Mouse (Mus musculus): Measurements from ENCODE around the gene Copz2. TPM values are rescaled to one million over a fixed set of nuclear protein-coding genes. Genes with fewer than 3 reads are reported as not detected.

The Copz2 gene
- polyA plus RNA-seq (2015; fragmentation: Nextera tagmentation; extraction: Ambion mirVana) = 160 and 192 TPM in 2 replicates

GRCm38 (mm10) chr11:96849681-96850467, at the start of gene Copz2:
Gene Copz2, plus strand, starts transcription at chr11:96849870.

GRCm38 (mm10) chr11:96829813-96830538, 19.7 kb upstream of the Copz2 start, which contains the start of gene Nfe2l1:
Gene Nfe2l1, minus strand, starts transcription at chr11:96829968.

MicroRNAs encoded within 50 kb of the gene (microRNA counts, 519-probe panel; counts per million panel counts)
- 6,024 counts per million, percentile 92 among the panel's probes with 10 or more counts for microRNA mmu-miR-152

Small RNA genes lying within 50 kb of the gene (microRNA-seq; reads per million reads assigned to microRNA genes)
- 349 to 361 reads per million in 2 experiments for gene Mir152

Other genes with a start within 250 kb of the Copz2 start
- 7.6 and 8.6 TPM in 2 replicates for gene Snx11, start 72.3 kb upstream of the Copz2 start, polyA plus RNA-seq (2015; fragmentation: Nextera tagmentation; extraction: Ambion mirVana)
- gene Cbx1, start 60.7 kb upstream of the Copz2 start, polyA plus RNA-seq (2015; fragmentation: Nextera tagmentation; extraction: Ambion mirVana) = 36.4 and 38.9 TPM in 2 replicates
- 92.9 and 93.4 TPM in 2 replicates for gene Nfe2l1, start 19.9 kb upstream of the Copz2 start, polyA plus RNA-seq (2015; fragmentation: Nextera tagmentation; extraction: Ambion mirVana)
- 39.5 and 46.3 TPM in 2 replicates for gene Cdk5rap3, start 66.6 kb downstream of the Copz2 start, polyA plus RNA-seq (2015; fragmentation: Nextera tagmentation; extraction: Ambion mirVana)
- 0.18 TPM in 1 of 2 replicates, not detected in the other for gene Prr15l, start 78.2 kb downstream of the Copz2 start, polyA plus RNA-seq (2015; fragmentation: Nextera tagmentation; extraction: Ambion mirVana)
- 14.3 and 16.0 TPM in 2 replicates for gene Pnpo, start 94.1 kb downstream of the Copz2 start, polyA plus RNA-seq (2015; fragmentation: Nextera tagmentation; extraction: Ambion mirVana)
- gene Sp2, start 133.1 kb downstream of the Copz2 start, polyA plus RNA-seq (2015; fragmentation: Nextera tagmentation; extraction: Ambion mirVana) = 8.1 and 10.1 TPM in 2 replicates
- gene Sp6, start 163.5 kb downstream of the Copz2 start, polyA plus RNA-seq (2015; fragmentation: Nextera tagmentation; extraction: Ambion mirVana) = 0.12 and 0.41 TPM in 2 replicates
- 10.1 and 11.1 TPM in 2 replicates for gene Scrn2, start 180.1 kb downstream of the Copz2 start, polyA plus RNA-seq (2015; fragmentation: Nextera tagmentation; extraction: Ambion mirVana)
- gene Lrrc46, start 191.5 kb downstream of the Copz2 start, polyA plus RNA-seq (2015; fragmentation: Nextera tagmentation; extraction: Ambion mirVana) = 0.16 and 0.50 TPM in 2 replicates
- gene Mrpl10, start 191.7 kb downstream of the Copz2 start, polyA plus RNA-seq (2015; fragmentation: Nextera tagmentation; extraction: Ambion mirVana) = 64.1 and 67.5 TPM in 2 replicates
- gene Osbpl7, start 200.8 kb downstream of the Copz2 start, polyA plus RNA-seq (2015; fragmentation: Nextera tagmentation; extraction: Ambion mirVana) = 2.8 and 3.6 TPM in 2 replicates

Data from skeletal muscle tissue, postnatal 0 days (tissue).